Mouse (Mus musculus): ENCODE data around the gene Vrk1.

DNA sequence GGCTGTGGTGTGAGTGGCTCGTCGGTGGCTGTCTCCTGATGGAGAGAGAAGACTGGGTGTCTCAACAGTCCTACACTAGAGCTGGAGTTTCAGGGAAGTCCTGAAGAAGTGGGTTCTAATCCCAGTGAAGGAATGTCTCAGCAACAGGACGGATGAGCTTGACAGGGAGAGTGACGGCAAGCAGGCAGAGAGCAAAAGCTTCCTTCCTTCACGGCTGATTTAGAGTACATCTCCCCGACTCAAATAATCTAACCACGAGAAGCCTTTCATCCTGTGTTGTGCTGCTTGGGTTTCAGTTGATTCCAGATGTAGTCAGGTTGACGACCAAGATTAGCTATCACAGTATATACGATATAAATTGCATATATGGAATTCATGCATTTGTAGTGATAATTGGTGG is 24.7 kb downstream of the Vrk1 start:
- TF ChIP-seq POLR2A (IDR thresholded peaks at IDR 0.05; ENCODE audit: control insufficient read depth, extremely low read depth, insufficient read depth, low read length, poor library complexity) (no peak), CTCF (IDR thresholded peaks at IDR 0.05; ENCODE audit: borderline replicate concordance, control insufficient read depth, extremely low read depth, insufficient read depth, low read length, poor library complexity) (no peak)

Data from thymus, adult 2 months (tissue).